Mouse (Mus musculus) liver, embryonic 13.5 days (tissue): ENCODE data around the gene Mob3b. TPM values are rescaled to one million over a fixed set of nuclear protein-coding genes. Genes with fewer than 3 reads are reported as not detected.

Experiments used
- ATAC-seq: fragments of 200-750 bp; cut with Nextera tagmentation; 2 replicates; pipeline ENCODE4 v1.8.0; 2017; ENCODE audit warnings: low read depth, mild to moderate bottlenecking, moderate number of reproducible peaks, moderate library complexity
- DNase-seq: peaks from one replicate; pipeline ENCODE4 v3.0.0; 2022
- H3K27ac ChIP-seq: fragments of 300-500 bp; sonication (generic); 2 replicates; pipeline ENCODE4 v1.5.1; 2015; ENCODE audit warnings: moderate library complexity, mild to moderate bottlenecking, inconsistent platforms
- H3K27me3 ChIP-seq: fragments of 300-500 bp; sonication (generic); 2 replicates; pipeline ENCODE4 v1.6.1; 2015; ENCODE audit warnings: mild to moderate bottlenecking, inconsistent platforms
- H3K36me3 ChIP-seq: fragments of 300-500 bp; sonication (generic); 2 replicates; pipeline ENCODE4 v1.6.1; 2015; ENCODE audit warnings: mild to moderate bottlenecking, inconsistent platforms
- H3K4me1 ChIP-seq: fragments of 300-500 bp; sonication (generic); replicated peaks from 2 replicates; pipeline ENCODE4 v1.6.1; 2015; ENCODE audit warnings: inconsistent platforms
- H3K4me2 ChIP-seq: fragments of 300-500 bp; sonication (generic); 2 replicates; pipeline ENCODE4 v1.6.1; 2015; ENCODE audit warnings: inconsistent platforms, mild to moderate bottlenecking, moderate library complexity
- H3K4me3 ChIP-seq: fragments of 300-500 bp; sonication (generic); replicated peaks from 2 replicates; pipeline ENCODE4 v1.5.1; 2015; ENCODE audit warnings: mild to moderate bottlenecking, inconsistent platforms
- H3K9ac ChIP-seq: fragments of 300-500 bp; sonication (generic); 2 replicates; pipeline ENCODE4 v1.6.1; 2015; ENCODE audit warnings: mild to moderate bottlenecking, inconsistent platforms
- H3K9me3 ChIP-seq: fragments of 300-500 bp; sonication (generic); replicated peaks from 2 replicates; pipeline ENCODE4 v1.6.1; 2016; ENCODE audit warnings: inconsistent platforms
- WGBS: fragments of 180-500 bp; shearing (Covaris S2); methylation state at CpG from one replicate; pipeline ENCODE4 v1.1.7; 2015; ENCODE audit not compliant: insufficient replicate concordance; 5-methylcytosine and 5-hydroxymethylcytosine counted together
- polyA plus RNA-seq: library from polyadenylated mRNA; unstranded; fragments of >200 nt; fragmentation: Nextera tagmentation; extraction: Ambion mirVana; gene quantifications from 2 replicates; pipeline ENCODE4 v1.2.1, GENCODE M21; 2015

The Mob3b gene
- polyA plus RNA-seq, 1 experiment from 2014 or later: 4.2 TPM

DNA sequence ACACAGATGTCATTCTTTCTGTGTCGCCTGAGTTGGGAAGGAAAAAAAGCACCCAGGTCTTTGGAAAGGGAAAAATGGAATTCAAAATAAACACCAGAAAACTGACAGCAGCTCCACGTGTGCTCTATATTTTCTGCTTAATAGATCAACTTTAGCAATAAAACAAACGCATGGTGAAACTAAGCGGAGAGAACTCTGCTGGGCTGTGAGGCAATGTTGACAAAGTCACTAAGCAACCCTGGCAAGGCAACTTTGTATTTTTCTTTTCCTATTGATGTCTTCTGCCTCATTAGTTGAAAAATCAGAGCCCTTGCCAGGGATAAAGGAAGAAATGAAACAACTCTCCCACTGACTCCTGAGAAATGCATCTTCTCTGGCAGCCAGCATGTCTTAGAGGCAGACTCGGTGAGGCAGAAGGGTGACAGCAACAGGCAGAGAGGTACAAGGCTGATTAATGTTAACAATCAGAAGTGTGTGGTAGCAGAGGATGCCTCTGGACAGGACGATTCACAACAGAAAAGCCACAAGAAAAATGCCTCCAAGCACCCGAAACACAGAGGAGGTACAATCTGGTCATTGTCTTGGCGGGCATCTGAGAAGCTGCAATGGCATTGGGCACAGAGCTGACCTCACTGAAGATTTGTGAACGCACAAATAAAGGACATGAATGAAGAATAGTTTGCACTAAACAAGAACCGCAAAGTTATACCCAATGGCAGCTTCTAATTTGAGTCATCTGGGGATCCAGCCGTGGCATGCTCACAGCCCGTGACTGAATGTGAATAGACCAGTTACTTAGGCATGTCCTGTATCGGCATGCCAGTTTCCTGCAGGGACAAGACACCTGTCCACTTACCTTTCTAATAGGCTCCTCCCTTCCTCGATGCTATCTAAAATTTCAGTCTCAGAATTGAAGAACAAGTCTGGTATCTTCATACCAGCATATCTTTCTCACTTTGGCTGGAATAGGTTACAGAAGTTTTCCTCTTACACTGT is 67.7 kb downstream of the Mob3b start:
- WGBS: 72% methylated on average over 14 of the region's 14 CpGs

DNA sequence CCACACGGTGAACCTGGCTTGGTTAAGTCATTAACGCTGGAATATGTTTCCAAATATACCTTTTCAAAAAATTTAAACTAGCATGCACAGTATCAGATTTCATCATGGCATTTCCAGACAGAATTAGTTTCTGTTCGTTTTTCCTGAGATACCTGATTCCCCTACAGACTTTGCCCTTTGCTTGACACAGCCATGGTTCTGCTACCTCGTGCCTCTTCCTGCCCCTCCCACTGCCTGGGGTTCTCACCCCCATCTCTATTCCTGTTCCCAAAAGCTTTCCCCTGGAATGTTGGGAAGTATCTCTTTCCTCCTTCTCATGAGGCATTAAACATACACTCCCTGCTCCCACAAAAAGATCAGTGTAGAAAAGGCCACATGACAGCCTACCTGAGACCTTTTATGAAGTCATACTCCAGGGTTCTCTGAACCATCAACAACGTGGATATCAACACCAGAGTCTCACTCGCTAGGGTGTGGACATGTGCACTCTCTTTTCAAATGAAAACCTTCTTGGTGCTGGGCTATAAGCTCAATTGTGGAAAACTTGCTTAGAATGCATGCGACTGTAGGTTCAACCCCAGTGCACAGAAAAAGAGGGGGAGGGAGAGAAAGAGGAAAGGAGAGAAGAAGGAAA is 71.1 kb downstream of the Mob3b start:
- H3K4me2 ChIP-seq: no peak overlapping the region
- H3K4me1 ChIP-seq: 0 out of 2 replicates have a peak, but pooled peaks cover 9% of the 10 kb centered on the region
- no peak overlapping the region for H3K27ac ChIP-seq
- WGBS: 57% methylated on average over 7 of the region's 7 CpGs
- DNase-seq (no peak), ATAC-seq (0 out of 2 replicates have a peak, but pooled peaks have one; percentile 34)
- no peak overlapping the region for H3K9ac ChIP-seq
- no peak overlapping the region for H3K4me3 ChIP-seq
- no peaks in the 10 kb centered on the region for H3K36me3 ChIP-seq
- H3K27me3 ChIP-seq: no peaks in the 10 kb centered on the region
- H3K9me3 ChIP-seq: no peaks in the 10 kb centered on the region

More for the DNA sequence above, 67.7 kb downstream of the Mob3b start:
- Histone ChIP-seq H3K4me3 (no peak overlapping the region), H3K27ac (no peak overlapping the region), H3K4me1 (0 out of 2 replicates have a peak, but pooled peaks cover 12% of the 10 kb centered on the region), H3K4me2 (no peak overlapping the region), H3K27me3 (no peaks in the 10 kb centered on the region), H3K9ac (no peak overlapping the region), H3K9me3 (no peaks in the 10 kb centered on the region), H3K36me3 (no peaks in the 10 kb centered on the region)
- ATAC-seq: no peak
- DNase-seq: no peak

- Histone ChIP-seq H3K27me3 (no peaks in the 10 kb centered on the region), H3K4me2 (no peak overlapping the region), H3K9me3 (no peaks in the 10 kb centered on the region), H3K4me1 (0 out of 2 replicates have a peak, but pooled peaks cover 3% of the 10 kb centered on the region), H3K9ac (no peak overlapping the region), H3K27ac (no peak overlapping the region), H3K4me3 (no peak overlapping the region), H3K36me3 (no peaks in the 10 kb centered on the region)
- no peak for DNase-seq
- ATAC-seq: no peak
- 68% methylated on average over 8 of the region's 8 CpGs for WGBS
Measured at GRCm38 (mm10) chr4:35084060-35084459, 73.2 kb downstream of the Mob3b start.

DNA sequence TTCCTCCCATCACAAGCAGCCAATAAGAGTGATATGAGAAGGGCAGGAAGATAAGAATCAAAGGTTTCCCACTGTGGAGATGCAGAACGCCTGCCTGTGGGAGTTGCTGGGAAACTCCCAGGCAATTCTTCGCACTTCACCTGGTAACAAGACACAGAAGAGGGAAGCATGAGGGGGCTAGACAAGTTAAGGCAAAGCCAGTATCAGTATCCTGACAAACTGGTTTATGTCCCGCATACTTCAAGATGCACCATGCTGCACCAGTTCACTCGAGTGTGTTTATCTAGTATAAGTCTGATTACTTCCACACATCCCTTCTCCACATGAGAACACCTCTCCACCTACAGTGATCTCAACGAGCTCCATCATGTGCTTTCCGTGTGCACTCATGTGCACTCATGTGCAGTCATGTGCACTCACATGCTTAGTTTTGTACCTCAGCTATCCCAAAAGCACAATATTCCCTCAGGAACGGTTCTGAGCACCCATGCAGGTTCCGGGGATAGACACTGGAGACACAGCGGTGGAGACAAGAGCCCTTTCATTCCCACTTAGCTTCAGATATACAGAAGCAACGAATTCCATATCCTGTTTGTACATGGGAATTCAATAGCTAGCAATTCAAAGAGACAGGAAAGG is 74.7 kb downstream of the Mob3b start:
- no peak overlapping the region for H3K4me2 ChIP-seq
- H3K27ac ChIP-seq: no peak overlapping the region
- H3K4me1 ChIP-seq: 0 out of 2 replicates have a peak, but pooled peaks cover 3% of the 10 kb centered on the region
- no peaks in the 10 kb centered on the region for H3K9me3 ChIP-seq
- no peak overlapping the region for H3K4me3 ChIP-seq
- H3K36me3 ChIP-seq: no peaks in the 10 kb centered on the region
- DNase-seq (no peak), ATAC-seq (no peak)
- no peaks in the 10 kb centered on the region for H3K27me3 ChIP-seq
- no peak overlapping the region for H3K9ac ChIP-seq
- 63% methylated on average over 10 of the region's 10 CpGs for WGBS

DNA sequence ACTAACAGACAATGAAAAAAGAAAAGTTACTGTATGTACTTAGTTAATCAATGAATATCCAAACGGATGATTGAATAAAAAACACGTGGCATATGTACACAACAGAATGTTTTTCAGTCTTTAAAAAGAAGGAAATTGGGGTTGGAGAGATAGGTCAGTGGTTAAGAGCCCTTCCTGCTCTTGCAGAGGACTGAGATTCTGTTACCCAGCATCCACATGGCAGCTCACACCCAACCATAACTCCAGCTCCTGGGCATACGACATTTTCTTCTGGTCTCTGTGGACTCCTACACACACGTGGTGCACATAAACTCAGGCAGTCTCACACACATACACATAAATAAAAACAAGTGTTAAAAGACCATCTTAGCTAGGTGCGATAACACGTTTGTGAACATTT is 77.0 kb downstream of the Mob3b start:
- Histone ChIP-seq H3K9ac (no peak overlapping the region), H3K4me2 (no peak overlapping the region), H3K27ac (no peak overlapping the region), H3K9me3 (no peaks in the 10 kb centered on the region), H3K27me3 (no peaks in the 10 kb centered on the region), H3K4me1 (no peaks in the 10 kb centered on the region), H3K4me3 (no peak overlapping the region), H3K36me3 (no peaks in the 10 kb centered on the region)
- WGBS: 43% methylated on average over 6 of the region's 6 CpGs
- DNase-seq (no peak), ATAC-seq (no peak)

- WGBS: 55% methylated on average over 4 of the region's 4 CpGs
- ATAC-seq: no peak
- H3K4me3 ChIP-seq: no peak overlapping the region
- H3K27me3 ChIP-seq: no peaks in the 10 kb centered on the region
- H3K27ac ChIP-seq: no peak overlapping the region
- no peaks in the 10 kb centered on the region for H3K9me3 ChIP-seq
- no peak for DNase-seq
- no peak overlapping the region for H3K4me2 ChIP-seq
- H3K4me1 ChIP-seq: no peaks in the 10 kb centered on the region
- no peak overlapping the region for H3K9ac ChIP-seq
- H3K36me3 ChIP-seq: no peaks in the 10 kb centered on the region
Measured at GRCm38 (mm10) chr4:35068739-35069138, 88.5 kb downstream of the Mob3b start.

GRCm38 (mm10) chr4:35066163-35066562 is 91.1 kb downstream of the Mob3b start:
- Histone ChIP-seq H3K27me3 (no peaks in the 10 kb centered on the region), H3K9me3 (no peaks in the 10 kb centered on the region), H3K27ac (no peak overlapping the region), H3K9ac (no peak overlapping the region), H3K4me1 (no peaks in the 10 kb centered on the region), H3K4me3 (no peak overlapping the region), H3K4me2 (no peak overlapping the region), H3K36me3 (no peaks in the 10 kb centered on the region)
- no peak for ATAC-seq
- DNase-seq: no peak
- WGBS: 69% methylated on average over 4 of the region's 4 CpGs

DNA sequence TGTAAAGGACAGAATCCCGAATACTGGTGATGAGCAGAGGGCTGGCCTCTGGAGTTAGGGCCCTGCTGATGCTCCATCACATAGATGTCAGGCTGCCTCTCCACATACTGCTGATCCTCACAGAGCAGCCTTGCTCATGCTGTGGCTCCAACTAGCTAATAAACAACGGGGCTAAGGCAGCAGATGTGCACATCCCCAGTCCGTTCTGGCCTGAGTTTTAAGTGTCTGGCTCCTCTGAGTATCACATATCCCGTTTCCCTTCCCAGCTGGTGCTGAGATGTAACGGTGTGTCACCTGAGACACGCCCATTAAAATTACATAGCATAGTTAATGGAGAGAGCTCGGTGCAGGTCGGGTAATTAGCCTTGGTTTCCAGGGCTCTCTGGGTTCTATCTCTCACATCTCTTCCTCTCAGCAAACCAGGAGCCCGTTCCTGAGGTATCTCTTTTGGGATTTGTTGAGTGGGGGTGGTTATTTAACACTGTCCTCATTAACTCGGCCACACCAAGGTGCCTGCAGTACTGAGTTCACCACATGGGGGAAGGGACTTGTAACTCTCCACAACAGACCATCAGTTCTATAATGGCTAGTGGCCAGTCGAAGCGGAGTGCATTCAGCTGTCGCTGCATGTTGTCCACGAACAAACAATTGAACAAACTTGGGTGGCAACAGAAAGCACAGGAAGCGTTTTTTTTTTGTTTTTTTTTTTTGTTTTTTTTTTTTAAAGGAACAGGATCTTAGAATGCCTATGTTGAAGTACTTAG is 92.0 kb downstream of the Mob3b start:
- Histone ChIP-seq H3K9ac (no peak overlapping the region), H3K27ac (no peak overlapping the region), H3K4me2 (no peak overlapping the region)

GRCm38 (mm10) chr4:35063146-35063719 is 94.1 kb downstream of the Mob3b start:
- H3K36me3 ChIP-seq: no peaks in the 10 kb centered on the region
- H3K27me3 ChIP-seq: no peaks in the 10 kb centered on the region
- H3K4me3 ChIP-seq: no peak overlapping the region
- H3K9ac ChIP-seq: no peak overlapping the region
- WGBS: 65% methylated on average over 7 of the region's 7 CpGs
- H3K4me2 ChIP-seq: no peak overlapping the region
- no peaks in the 10 kb centered on the region for H3K4me1 ChIP-seq
- DNase-seq (no peak), ATAC-seq (no peak)
- H3K9me3 ChIP-seq: no peaks in the 10 kb centered on the region
- no peak overlapping the region for H3K27ac ChIP-seq

More for the DNA sequence above, 92.0 kb downstream of the Mob3b start:
- no peaks in the 10 kb centered on the region for H3K4me1 ChIP-seq
- 52% methylated on average over 15 of the region's 15 CpGs for WGBS
- DNase-seq: no peak
- no peaks in the 10 kb centered on the region for H3K9me3 ChIP-seq
- ATAC-seq: no peak
- no peaks in the 10 kb centered on the region for H3K36me3 ChIP-seq
- no peak overlapping the region for H3K4me3 ChIP-seq
- H3K27me3 ChIP-seq: no peaks in the 10 kb centered on the region

DNA sequence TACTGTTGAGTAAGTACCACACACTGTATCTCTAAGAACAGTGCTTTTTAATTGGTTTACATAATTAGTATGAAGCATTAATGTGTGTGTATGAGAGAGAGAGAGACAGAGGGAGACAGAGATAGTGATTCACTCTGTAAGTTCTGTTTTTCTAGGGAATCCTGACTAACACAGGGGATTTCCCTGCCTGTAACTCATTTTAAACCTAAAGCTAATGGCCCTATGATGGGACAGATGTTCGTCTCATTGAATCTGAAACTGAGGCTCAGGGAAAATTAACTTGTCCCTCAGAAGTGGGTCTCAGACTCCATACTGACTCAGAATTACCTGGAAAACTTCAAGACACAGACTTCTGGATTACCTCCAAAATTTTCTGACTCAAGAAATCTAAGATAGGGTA is 96.3 kb downstream of the Mob3b start:
- Histone ChIP-seq H3K4me2 (no peak overlapping the region), H3K4me3 (no peak overlapping the region), H3K9me3 (no peaks in the 10 kb centered on the region), H3K27me3 (no peaks in the 10 kb centered on the region), H3K9ac (no peak overlapping the region), H3K4me1 (no peaks in the 10 kb centered on the region), H3K36me3 (no peaks in the 10 kb centered on the region), H3K27ac (no peak overlapping the region)
- ATAC-seq (no peak), DNase-seq (no peak)
- 76% methylated on average over 1 of the region's 1 CpGs for WGBS
